Mouse (Mus musculus) bone marrow, adult 2 months (tissue): Measurements from ENCODE around the gene Rnf31. TPM values are rescaled to one million over a fixed set of nuclear protein-coding genes. Genes with fewer than 3 reads are reported as not detected.
A peak's percentile ranks its signal among the peaks of the same experiment; 100 is the strongest.

ENCODE experiments used
- H3K27ac ChIP-seq: fragments of 200-500 bp; 2 replicates; pipeline ENCODE4 v1.5.1; 2012; ENCODE audit warnings: low read depth, mild to moderate bottlenecking, control low read depth, inconsistent platforms, low read length; ENCODE audit not compliant: control insufficient read depth, poor library complexity, insufficient read depth
- H3K4me1 ChIP-seq: fragments of 200-500 bp; 2 replicates; pipeline ENCODE4 v1.6.1; 2011; ENCODE audit warnings: low read length; ENCODE audit not compliant: control insufficient read depth, insufficient read depth
- H3K4me3 ChIP-seq: fragments of 200-500 bp; replicated peaks from 2 replicates; pipeline ENCODE3; 2011; ENCODE audit warnings: mild to moderate bottlenecking, low read depth, low read length, control low read depth; ENCODE audit not compliant: control insufficient read depth
- CTCF ChIP-seq: fragments of 200-500 bp; IDR thresholded peaks from 2 replicates; pipeline ENCODE4 v1.5.1; 2011; ENCODE audit warnings: low read length, control low read depth; ENCODE audit not compliant: control insufficient read depth, insufficient read depth
- POLR2A ChIP-seq: fragments of 200-500 bp; IDR thresholded peaks from 2 replicates; pipeline ENCODE4 v1.6.1; 2011; ENCODE audit warnings: low read depth, mild to moderate bottlenecking, control low read depth, low read length, borderline replicate concordance; ENCODE audit not compliant: control insufficient read depth
- WGBS: fragments of 180-500 bp; shearing (Covaris S2); methylation state at CpG from one replicate; pipeline ENCODE4 v1.1.7; 2018; 5-methylcytosine and 5-hydroxymethylcytosine counted together
- polyA plus RNA-seq: library from polyadenylated mRNA; stranded (reverse); fragments of >200 nt; gene quantifications from 2 replicates; pipeline ENCODE4 v1.2.4, GENCODE M21; 2011; ENCODE audit warnings: low replicate concordance; ENCODE audit not compliant: missing spikeins, insufficient read depth, insufficient read length

Rnf31 gene
- polyA plus RNA-seq, 1 experiment, result 160 TPM

DNA sequence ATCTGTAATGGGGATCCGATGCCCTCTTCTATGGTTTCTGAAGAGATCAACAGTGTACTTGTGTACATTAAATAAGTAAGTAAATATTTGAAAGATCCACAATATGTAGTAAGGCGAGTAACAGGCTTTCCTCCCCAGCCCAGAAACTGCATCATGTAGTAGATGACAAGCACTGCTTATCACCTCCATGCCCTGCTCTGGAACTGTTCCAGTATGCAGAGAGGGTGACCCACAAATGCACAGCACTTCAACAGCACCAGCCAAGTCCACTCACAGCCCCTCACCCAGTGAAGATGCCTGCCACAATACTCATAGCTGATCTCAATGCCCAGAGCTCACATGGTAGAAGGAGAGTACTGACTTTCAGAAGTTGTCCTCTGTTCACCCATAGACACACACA, 20.9 kb upstream of the Rnf31 start:
- H3K4me3 ChIP-seq, result no peak overlapping the region
- TF ChIP-seq POLR2A, result no peak
- no peak for TF ChIP-seq CTCF
- WGBS, result 68% methylated on average over 2 of the region's 2 CpGs

DNA sequence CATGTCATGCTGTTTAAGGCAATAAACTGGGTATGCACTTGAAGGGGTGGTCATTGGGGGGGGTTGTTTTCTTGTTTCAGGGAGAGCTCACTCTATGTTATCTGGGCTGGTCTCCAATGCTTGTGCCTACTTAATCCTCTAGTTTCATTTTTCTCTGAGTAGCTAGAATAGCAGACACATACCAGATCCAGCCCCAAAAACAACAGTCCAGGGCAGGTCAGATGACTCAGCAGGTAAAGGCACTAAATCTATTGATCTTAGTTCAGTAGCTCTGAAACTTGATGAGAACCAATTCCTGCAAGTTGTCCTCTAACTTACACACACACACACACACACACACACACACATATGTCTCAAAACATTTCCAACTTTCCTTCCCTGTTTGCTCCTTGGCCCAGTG, 19.7 kb upstream of the Rnf31 start:
- Histone ChIP-seq H3K4me3 (no peak overlapping the region), H3K27ac (no peak overlapping the region), H3K4me1 (no peaks in the 10 kb centered on the region; the same call in 1 of the 2 replicates)
- TF ChIP-seq CTCF (no peak), POLR2A (no peak)

More for the DNA sequence above, 20.9 kb upstream of the Rnf31 start:
- Histone ChIP-seq H3K4me1 (no peaks in the 10 kb centered on the region; the same call in 1 of the 2 replicates), H3K27ac (no peak overlapping the region)

DNA sequence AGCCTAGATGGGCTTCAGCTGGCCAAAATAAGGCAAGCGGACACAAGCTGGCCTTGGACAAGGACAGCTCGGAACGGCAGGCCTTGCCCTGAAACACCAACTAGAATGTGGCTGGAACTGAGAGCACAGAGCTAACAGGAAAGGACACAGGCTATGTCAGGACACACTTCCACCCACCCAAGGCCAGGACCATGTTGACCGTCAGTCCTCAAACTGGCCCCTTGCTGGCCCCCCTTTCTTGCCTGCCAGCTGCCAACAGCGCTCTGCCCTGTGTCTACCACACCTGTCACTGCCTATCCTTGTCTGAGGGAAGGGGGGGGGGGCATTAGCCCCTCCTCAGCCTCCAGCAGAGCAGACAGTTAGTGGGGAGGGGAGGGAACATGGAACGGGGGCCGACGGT, 16.2 kb upstream of the Rnf31 start, which contains the start of gene Fitm1:
Gene Fitm1 (plus strand): TSS at position 316 of the 400 bp plus-strand sequence.
- TF ChIP-seq POLR2A (no peak), CTCF (no peak)
- Histone ChIP-seq H3K4me1 (no peaks in the 10 kb centered on the region; the same call in 1 of the 2 replicates), H3K27ac (peak within 1 kb of the TSS; percentile 77), H3K4me3 (no peak within 1 kb of the TSS)
- 77% methylated on average over 8 of the region's 8 CpGs for WGBS

DNA sequence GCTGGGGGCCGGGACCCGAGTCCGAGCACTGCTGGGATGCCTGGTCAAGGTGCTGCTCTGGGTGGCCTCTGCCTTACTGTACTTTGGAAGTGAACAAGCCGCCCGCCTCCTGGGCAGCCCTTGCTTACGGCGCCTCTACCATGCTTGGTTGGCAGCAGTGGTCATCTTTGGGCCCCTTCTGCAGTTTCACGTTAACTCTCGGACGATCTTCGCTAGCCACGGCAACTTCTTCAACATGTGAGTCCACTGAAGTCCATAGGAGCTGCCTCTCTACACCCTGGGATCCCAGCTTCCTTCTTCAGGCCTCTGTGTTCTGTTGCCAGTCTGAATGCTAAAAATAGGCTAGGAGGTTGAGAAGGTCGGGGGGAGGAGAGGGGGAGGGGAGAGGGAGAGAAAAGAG, 15.8 kb upstream of the Rnf31 start:
- Histone ChIP-seq H3K4me3 (no peak overlapping the region), H3K4me1 (no peaks in the 10 kb centered on the region; the same call in 1 of the 2 replicates), H3K27ac (no peak overlapping the region)
- no peak for TF ChIP-seq CTCF
- no peak for TF ChIP-seq POLR2A
- 57% methylated on average over 13 of the region's 13 CpGs for WGBS

DNA sequence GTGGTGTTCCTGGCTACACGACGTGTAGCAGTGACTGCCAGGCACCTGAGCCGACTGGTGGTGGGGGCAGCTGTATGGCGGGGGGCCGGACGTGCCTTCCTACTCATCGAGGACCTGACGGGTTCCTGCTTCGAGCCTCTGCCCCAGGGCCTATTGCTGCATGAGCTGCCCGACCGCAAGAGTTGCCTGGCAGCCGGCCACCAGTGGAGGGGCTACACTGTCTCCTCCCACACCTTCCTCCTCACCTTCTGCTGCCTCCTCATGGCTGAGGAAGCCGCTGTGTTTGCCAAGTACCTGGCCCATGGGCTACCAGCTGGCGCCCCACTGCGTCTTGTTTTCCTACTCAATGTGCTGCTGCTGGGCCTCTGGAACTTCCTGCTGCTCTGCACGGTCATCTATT, 15.1 kb upstream of the Rnf31 start:
- 39% methylated on average over 16 of the region's 16 CpGs for WGBS

DNA sequence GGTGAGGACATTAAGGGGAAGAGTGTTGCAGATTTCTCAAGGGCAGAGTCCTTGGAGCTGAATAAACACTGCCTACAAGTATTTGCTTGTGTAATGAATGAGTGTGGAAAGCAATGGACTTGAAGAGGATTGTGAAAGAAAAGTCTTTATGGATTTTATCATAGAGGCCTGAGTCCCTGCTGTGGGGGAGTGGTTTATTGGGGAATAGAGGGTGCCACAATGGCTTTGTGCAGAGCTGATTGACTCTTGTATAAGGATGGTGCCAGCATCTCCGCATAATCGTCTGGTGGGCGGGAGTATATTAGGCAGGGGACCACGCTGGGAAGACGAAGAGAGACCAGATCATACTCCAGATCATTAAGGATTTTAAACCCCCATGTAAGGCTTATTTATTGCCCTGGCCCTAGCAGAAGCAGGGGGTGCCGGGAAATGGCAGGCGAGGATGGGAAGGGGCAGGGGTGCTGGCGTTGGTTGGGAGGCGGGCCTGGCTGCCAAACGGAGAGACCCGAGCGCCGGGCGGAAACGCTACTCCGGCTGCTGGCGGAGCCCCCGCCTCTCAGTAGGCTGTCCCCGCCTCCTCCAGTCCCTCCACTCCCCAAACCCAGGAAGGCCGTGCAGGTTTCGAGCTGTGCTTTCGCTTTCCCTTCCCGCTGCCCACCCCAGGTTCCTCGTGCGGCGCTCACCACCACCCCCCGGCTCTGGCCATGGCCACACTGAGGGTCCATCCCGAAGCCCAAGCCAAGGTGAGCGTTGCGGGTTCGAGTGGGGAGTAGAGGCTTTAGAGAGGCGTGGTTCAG, 13.4 kb upstream of the Rnf31 start, which contains the start of gene Psme1:
Gene Psme1 (plus strand): TSS at position 253 of the 797 bp plus-strand sequence.
- WGBS, result under 1% methylated on average over 32 of the region's 32 CpGs
- H3K27ac ChIP-seq, result peak within 1 kb of the TSS; percentile 81
- no peaks in the 10 kb centered on the region; the same call in 1 of the 2 replicates for H3K4me1 ChIP-seq
- TF ChIP-seq POLR2A (peak; percentile 68; the same call in 1 of the 2 replicates), CTCF (no peak)
- H3K4me3 ChIP-seq, result peak within 1 kb of the TSS; percentile 92

More for the DNA sequence above, 15.1 kb upstream of the Rnf31 start:
- peak overlapping the region; percentile 77 for H3K27ac ChIP-seq
- no peak overlapping the region for H3K4me3 ChIP-seq
- H3K4me1 ChIP-seq, result no peaks in the 10 kb centered on the region; the same call in 1 of the 2 replicates
- TF ChIP-seq POLR2A (no peak), CTCF (no peak)

DNA sequence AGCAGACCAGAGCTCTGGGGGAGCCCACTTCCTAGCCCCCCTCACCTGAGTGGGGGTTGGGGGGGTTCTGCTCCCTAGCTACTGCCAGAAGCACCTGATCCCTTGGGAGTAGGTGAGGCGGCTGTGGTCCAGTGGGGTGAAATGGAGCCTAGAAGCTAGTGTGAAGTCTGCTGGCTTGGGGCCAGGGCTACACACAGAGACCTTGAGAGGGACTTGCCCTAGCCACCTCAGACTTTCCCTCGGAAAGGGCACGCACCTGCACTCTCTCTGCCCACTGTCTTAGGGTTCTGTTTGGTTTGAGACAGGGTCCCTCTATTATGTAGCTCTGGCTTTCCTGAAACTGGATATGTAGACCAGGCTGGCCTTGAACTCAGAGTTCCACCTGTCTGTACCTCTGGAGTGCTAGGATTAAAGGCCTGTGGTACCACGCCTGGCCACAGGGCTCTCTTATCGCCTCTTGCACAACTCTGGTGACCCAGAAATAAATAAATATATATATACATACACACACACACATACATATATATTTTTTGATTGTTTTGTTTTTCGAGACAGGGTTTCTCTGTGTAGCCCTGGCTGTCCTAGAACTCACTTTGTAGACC, 12.7 kb upstream of the Rnf31 start:
- no peaks in the 10 kb centered on the region; the same call in 1 of the 2 replicates for H3K4me1 ChIP-seq
- H3K4me3 ChIP-seq, result peak overlapping the region; percentile 92
- WGBS, result 10% methylated on average over 6 of the region's 6 CpGs
- no peak for TF ChIP-seq POLR2A
- no peak for TF ChIP-seq CTCF
- peak overlapping the region; percentile 81 for H3K27ac ChIP-seq
